Comparison of ENCODE assay signal across 8 mouse cellular contexts in the genomic region with DNA sequence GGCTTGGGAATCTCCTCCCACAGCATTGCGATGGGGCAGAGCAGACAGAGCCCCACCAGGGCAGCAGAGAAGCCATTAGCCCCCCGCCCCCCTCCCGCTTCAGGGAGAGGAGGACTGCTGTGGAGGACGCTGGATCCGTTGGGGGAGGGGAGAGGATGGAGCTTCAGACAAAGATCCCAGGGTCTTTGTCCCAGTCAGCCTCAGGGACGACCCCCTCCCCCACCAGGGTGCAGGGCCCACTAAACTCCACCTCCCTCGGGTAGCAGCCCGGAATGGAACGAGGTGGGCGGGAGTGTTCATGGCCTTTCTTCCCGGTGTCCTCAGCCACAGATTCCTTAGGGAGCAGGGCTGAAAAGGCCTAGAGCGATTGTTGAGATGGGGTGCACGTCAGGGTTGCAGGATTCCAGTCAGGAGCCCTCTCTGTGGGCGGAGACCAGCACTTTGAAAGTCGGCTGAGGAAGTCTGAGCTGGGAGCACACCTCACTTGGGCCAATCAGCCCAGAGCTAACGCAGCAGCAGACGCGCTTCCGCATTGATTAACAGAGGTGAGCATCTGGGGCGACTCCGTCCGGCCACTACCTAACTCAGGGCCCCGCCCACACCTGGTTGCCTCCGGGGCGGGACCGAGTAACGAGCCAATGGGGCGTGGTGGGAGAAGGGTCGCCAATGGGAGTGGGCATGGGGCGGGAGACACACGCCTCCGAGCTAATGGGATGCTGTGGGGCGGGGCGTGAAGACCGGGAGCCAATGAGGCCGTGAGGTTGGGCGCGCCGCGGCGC. TPM values are rescaled to one million over a fixed set of nuclear protein-coding genes. Genes with fewer than 3 reads are reported as not detected.
DNase-seq lines count a peak whose midpoint lies in the region; ATAC-seq and TF ChIP-seq lines count a peak whose summit lies in the region.

A gene (plus strand): TSS at position 760 of the 779 bp plus-strand sequence.

- no peak for TF ChIP-seq CTCF in G1E (IDR thresholded peaks at IDR 0.05; ENCODE audit: low read depth, low read length)
- TF ChIP-seq CTCF in layer of hippocampus, adult 2 months (conservative IDR thresholded peaks at IDR 0.05): no peak

- peak within 1 kb of the TSS; percentile 60 for H3K27ac ChIP-seq in forebrain, embryonic 16.5 days (ENCODE audit: low read length)
- no peak within 1 kb of the TSS for H3K27ac ChIP-seq in layer of hippocampus, adult 2 months
- peak within 1 kb of the TSS; percentile 98 for H3K27ac ChIP-seq in lung, embryonic 15.5 days

- peaks cover 39% of the 10 kb centered on the region for H3K36me3 ChIP-seq in G1E (replicated peaks)
- H3K36me3 ChIP-seq in forebrain, embryonic 16.5 days (ENCODE audit: control insufficient read depth, insufficient read depth): no peaks in the 10 kb centered on the region
- H3K36me3 ChIP-seq in lung, embryonic 15.5 days: no peaks in the 10 kb centered on the region

- under 1% methylated on average over 40 of the region's 41 CpGs for WGBS in forebrain, embryonic 16.5 days
- under 1% methylated on average over 41 of the region's 41 CpGs for WGBS in lung, embryonic 15.5 days

- H3K27me3 ChIP-seq in G1E (ENCODE audit: insufficient read depth, low read length): peaks cover 35% of the 10 kb centered on the region
- no peaks in the 10 kb centered on the region for H3K27me3 ChIP-seq in forebrain, embryonic 16.5 days (replicated peaks; ENCODE audit: control insufficient read depth, insufficient read depth, low read length)
- no peaks in the 10 kb centered on the region for H3K27me3 ChIP-seq in lung, embryonic 15.5 days

- no peaks in the 10 kb centered on the region for H3K9me3 ChIP-seq in G1E (replicated peaks)
- no peaks in the 10 kb centered on the region for H3K9me3 ChIP-seq in forebrain, embryonic 16.5 days (ENCODE audit: control insufficient read depth, low read length)
- H3K9me3 ChIP-seq in lung, embryonic 15.5 days: no peaks in the 10 kb centered on the region

- ATAC-seq in G1E (ENCODE audit: extremely low read depth, insufficient number of reproducible peaks, low FRiP score, poor library complexity, severe bottlenecking): peak; percentile 99
- ATAC-seq in forebrain, embryonic 16.5 days: peak; percentile 98
- peak; percentile 93 for ATAC-seq in lung, embryonic 15.5 days (ENCODE audit: borderline replicate concordance, extremely low read depth, low FRiP score, low TSS enrichment)

- H3K4me3 ChIP-seq in G1E (ENCODE audit: low read depth, low read length): peak within 1 kb of the TSS; percentile 80
- H3K4me3 ChIP-seq in forebrain, embryonic 16.5 days (replicated peaks; ENCODE audit: low read length): peak within 1 kb of the TSS; percentile 61
- peak within 1 kb of the TSS; percentile 66 for H3K4me3 ChIP-seq in layer of hippocampus, adult 2 months
- H3K4me3 ChIP-seq in lung, embryonic 15.5 days: peak within 1 kb of the TSS; percentile 67

- intact Hi-C loops in heart, postnatal 36 days (cut with DNase I): no loop called here

- peak; percentile 96 for DNase-seq in G1E (ENCODE audit: low spot score)
- DNase-seq in cerebellum, adult 18-20 months: peak; percentile 85 to 94
- peak; percentile 75 to 79 for DNase-seq in heart, postnatal 36 days
- DNase-seq in layer of hippocampus, adult 2 months (ENCODE audit: low spot score in 2 of 2): peak; percentile 75 to 76
- peak; percentile 72 for DNase-seq in ovary, postnatal 10 days (ENCODE audit: low spot score)
- peak; percentile 94 to 96 for DNase-seq in thymus, postnatal 10 days (ENCODE audit: low spot score in 2 of 2)

- H3K4me1 ChIP-seq in G1E (ENCODE audit: insufficient read depth, low read depth, low read length): peaks cover 66% of the 10 kb centered on the region
- peaks cover 14% of the 10 kb centered on the region for H3K4me1 ChIP-seq in forebrain, embryonic 16.5 days (replicated peaks; ENCODE audit: control insufficient read depth, insufficient read depth, low read length)
- H3K4me1 ChIP-seq in lung, embryonic 15.5 days: peaks cover 24% of the 10 kb centered on the region

- peak within 1 kb of the TSS; percentile 66 for H3K9ac ChIP-seq in forebrain, embryonic 16.5 days (replicated peaks; ENCODE audit: low read depth, low read length)
- H3K9ac ChIP-seq in lung, embryonic 15.5 days: peak within 1 kb of the TSS; percentile 61

- peak within 1 kb of the TSS; percentile 96 for H3K4me2 ChIP-seq in forebrain, embryonic 16.5 days (ENCODE audit: low read length)
- H3K4me2 ChIP-seq in lung, embryonic 15.5 days: peak within 1 kb of the TSS; percentile 97

RNA-seq across cellular contexts. Expression of the gene that starts here (rescaled TPM):
- 15.6 and 51.8 TPM in 2 replicates for total RNA-seq in G1E (2014; fragmentation: Nextera tagmentation)
- 4.9 and 8.9 TPM in 2 replicates for total RNA-seq in G1E (2017)
- polyA plus RNA-seq in G1E (2012): 14.1 and 16.8 TPM in 2 replicates
- polyA plus RNA-seq in forebrain, embryonic 16.5 days (2015; fragmentation: Nextera tagmentation; extraction: Ambion mirVana): 22.9 and 23.6 TPM in 2 replicates
- 1 to 10 TPM in 1 of 2 experiments, under 1 TPM in 1; 0.79 to 1.7 TPM for total RNA-seq in heart, postnatal 36 days (2021)
- 1 to 10 TPM in 1 of 2 experiments, under 1 TPM in 1; 0.98 to 1.2 TPM for total RNA-seq in layer of hippocampus, adult 2 months (2021)
- 59.7 and 62.6 TPM in 2 replicates for polyA plus RNA-seq in lung, embryonic 15.5 days (2015; fragmentation: Nextera tagmentation; extraction: Ambion mirVana)
